Mouse (Mus musculus): ENCODE data around the gene Cacna1a. TPM values are rescaled to one million over a fixed set of nuclear protein-coding genes. Genes with fewer than 3 reads are reported as not detected.

The Cacna1a gene
- polyA plus RNA-seq, 1 experiment from 2014 or later, result 6.3 TPM

DNA sequence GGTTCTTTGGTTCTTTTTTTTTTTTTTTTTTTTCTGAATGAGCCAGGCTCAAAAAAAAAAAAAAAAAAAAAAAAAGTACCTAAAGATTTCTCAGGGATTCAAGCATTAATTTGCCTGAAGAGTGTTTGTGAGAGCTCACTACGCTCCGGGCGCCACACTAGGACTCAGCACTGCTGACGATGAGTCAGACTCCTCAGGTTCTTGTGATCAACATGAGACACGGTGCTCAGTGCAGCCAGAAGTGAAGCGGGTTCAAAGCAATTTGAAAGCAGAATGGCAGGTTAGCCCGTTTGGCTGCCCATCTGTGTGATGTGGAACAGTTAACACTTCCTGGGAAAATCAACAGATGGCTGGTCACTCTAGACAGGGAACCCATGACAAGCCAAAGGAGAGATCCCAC, 139.8 kb downstream of the Cacna1a start:
- ATAC-seq (ENCODE audit: low FRiP score), result no peak
- no peak for DNase-seq (ENCODE audit: low spot score, missing footprints)
- H3K4me3 ChIP-seq (ENCODE audit: low read depth, low read length), result no peak overlapping the region
- H3K4me2 ChIP-seq, result no peak overlapping the region
- H3K9me3 ChIP-seq (ENCODE audit: control insufficient read depth, low read length), result no peaks in the 10 kb centered on the region
- 92% methylated on average over 7 of the region's 7 CpGs for WGBS
- no peaks in the 10 kb centered on the region for H3K27me3 ChIP-seq (ENCODE audit: control insufficient read depth, insufficient read depth, low read length)
- H3K4me1 ChIP-seq (ENCODE audit: control insufficient read depth, insufficient read depth, low read length), result no peaks in the 10 kb centered on the region
- no peak overlapping the region for H3K9ac ChIP-seq (ENCODE audit: low read length)
- no peak overlapping the region for H3K27ac ChIP-seq (ENCODE audit: low read depth, low read length)
- H3K36me3 ChIP-seq (ENCODE audit: control insufficient read depth, insufficient read depth, low read length), result no peaks in the 10 kb centered on the region; the same call in 1 of the 2 replicates

GRCm38 (mm10) chr8:84529548-84529947, 141.3 kb downstream of the Cacna1a start:
- H3K27me3 ChIP-seq (ENCODE audit: control insufficient read depth, insufficient read depth, low read length), result no peaks in the 10 kb centered on the region
- no peaks in the 10 kb centered on the region for H3K4me1 ChIP-seq (ENCODE audit: control insufficient read depth, insufficient read depth, low read length)
- H3K4me2 ChIP-seq, result no peak overlapping the region
- 79% methylated on average over 4 of the region's 4 CpGs for WGBS
- no peak overlapping the region for H3K4me3 ChIP-seq (ENCODE audit: low read depth, low read length)
- no peaks in the 10 kb centered on the region for H3K9me3 ChIP-seq (ENCODE audit: control insufficient read depth, low read length)
- H3K36me3 ChIP-seq (ENCODE audit: control insufficient read depth, insufficient read depth, low read length), result no peaks in the 10 kb centered on the region; the same call in 1 of the 2 replicates
- DNase-seq (ENCODE audit: low spot score, missing footprints) (no peak), ATAC-seq (ENCODE audit: low FRiP score) (no peak)
- no peak overlapping the region for H3K9ac ChIP-seq (ENCODE audit: low read length)
- H3K27ac ChIP-seq (ENCODE audit: low read depth, low read length), result no peak overlapping the region

DNA sequence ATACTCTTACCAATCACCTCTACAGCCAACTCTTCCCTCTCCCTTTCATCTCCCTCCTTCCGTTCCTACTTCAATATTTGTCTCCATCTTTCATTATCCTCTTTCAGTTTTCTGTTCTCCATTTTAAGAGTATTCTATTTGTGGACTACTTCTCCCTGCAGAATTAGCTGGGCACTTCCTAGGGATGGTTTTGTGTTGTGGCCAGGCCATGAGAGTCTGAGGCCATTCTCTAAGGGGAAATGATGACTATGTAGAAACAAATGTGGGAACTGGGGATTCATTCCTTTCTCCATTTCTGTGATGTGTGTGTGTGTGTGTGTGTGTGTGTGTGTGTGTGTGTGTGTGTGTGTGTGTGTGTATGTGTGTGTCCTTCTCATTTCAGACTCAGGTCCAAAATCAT, 144.5 kb downstream of the Cacna1a start:
- H3K4me2 ChIP-seq, result no peak overlapping the region
- H3K9ac ChIP-seq (ENCODE audit: low read length), result no peak overlapping the region
- no peak overlapping the region for H3K27ac ChIP-seq (ENCODE audit: low read depth, low read length)
- H3K4me1 ChIP-seq (ENCODE audit: control insufficient read depth, insufficient read depth, low read length), result no peaks in the 10 kb centered on the region
- no peaks in the 10 kb centered on the region for H3K9me3 ChIP-seq (ENCODE audit: control insufficient read depth, low read length)
- ATAC-seq (ENCODE audit: low FRiP score) (no peak), DNase-seq (ENCODE audit: low spot score, missing footprints) (no peak)
- no peak overlapping the region for H3K4me3 ChIP-seq (ENCODE audit: low read depth, low read length)
- 0 out of 2 replicates have a peak, but pooled peaks cover 2% of the 10 kb centered on the region for H3K36me3 ChIP-seq (ENCODE audit: control insufficient read depth, insufficient read depth, low read length)
- WGBS, result 81% methylated on average over 1 of the region's 1 CpGs
- no peaks in the 10 kb centered on the region for H3K27me3 ChIP-seq (ENCODE audit: control insufficient read depth, insufficient read depth, low read length)

DNA sequence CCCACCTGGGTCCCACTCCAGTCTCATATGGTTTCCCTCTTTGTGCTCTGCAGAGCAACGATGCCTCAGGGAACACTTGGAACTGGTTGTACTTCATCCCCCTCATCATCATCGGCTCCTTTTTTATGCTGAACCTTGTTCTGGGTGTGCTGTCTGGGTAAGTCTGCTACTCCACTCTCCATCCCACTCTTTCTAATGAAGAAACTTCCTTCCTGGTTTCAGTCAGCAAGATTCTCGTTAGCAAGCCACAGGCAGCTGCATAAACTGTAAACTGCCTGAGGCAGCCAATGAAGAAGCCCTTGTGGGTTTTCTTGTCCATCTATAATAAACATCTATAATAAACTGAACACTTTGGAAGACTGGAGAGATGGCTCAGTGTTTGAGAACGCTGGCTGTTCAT, 145.1 kb downstream of the Cacna1a start:
- 0 out of 2 replicates have a peak, but pooled peaks cover 2% of the 10 kb centered on the region for H3K36me3 ChIP-seq (ENCODE audit: control insufficient read depth, insufficient read depth, low read length)
- H3K9ac ChIP-seq (ENCODE audit: low read length), result no peak overlapping the region
- no peaks in the 10 kb centered on the region for H3K9me3 ChIP-seq (ENCODE audit: control insufficient read depth, low read length)
- WGBS, result 87% methylated on average over 4 of the region's 4 CpGs
- no peaks in the 10 kb centered on the region for H3K4me1 ChIP-seq (ENCODE audit: control insufficient read depth, insufficient read depth, low read length)
- H3K4me3 ChIP-seq (ENCODE audit: low read depth, low read length), result no peak overlapping the region
- DNase-seq (ENCODE audit: low spot score, missing footprints) (no peak), ATAC-seq (ENCODE audit: low FRiP score) (no peak)
- H3K27me3 ChIP-seq (ENCODE audit: control insufficient read depth, insufficient read depth, low read length), result no peaks in the 10 kb centered on the region
- H3K27ac ChIP-seq (ENCODE audit: low read depth, low read length), result no peak overlapping the region
- no peak overlapping the region for H3K4me2 ChIP-seq

GRCm38 (mm10) chr8:84536917-84537316, 148.7 kb downstream of the Cacna1a start:
- 89% methylated on average over 5 of the region's 5 CpGs for WGBS
- no peak for ATAC-seq (ENCODE audit: low FRiP score)
- Histone ChIP-seq H3K9ac (ENCODE audit: low read length) (no peak overlapping the region), H3K4me3 (ENCODE audit: low read depth, low read length) (no peak overlapping the region), H3K4me2 (no peak overlapping the region), H3K27ac (ENCODE audit: low read depth, low read length) (no peak overlapping the region), H3K9me3 (ENCODE audit: control insufficient read depth, low read length) (no peaks in the 10 kb centered on the region), H3K4me1 (ENCODE audit: control insufficient read depth, insufficient read depth, low read length) (no peaks in the 10 kb centered on the region), H3K36me3 (ENCODE audit: control insufficient read depth, insufficient read depth, low read length) (0 out of 2 replicates have a peak, but pooled peaks cover 2% of the 10 kb centered on the region), H3K27me3 (ENCODE audit: control insufficient read depth, insufficient read depth, low read length) (no peaks in the 10 kb centered on the region)
- DNase-seq (ENCODE audit: low spot score, missing footprints), result no peak

GRCm38 (mm10) chr8:84539376-84539775, 151.1 kb downstream of the Cacna1a start:
- Histone ChIP-seq H3K36me3 (ENCODE audit: control insufficient read depth, insufficient read depth, low read length) (0 out of 2 replicates have a peak, but pooled peaks cover 2% of the 10 kb centered on the region), H3K27me3 (ENCODE audit: control insufficient read depth, insufficient read depth, low read length) (no peaks in the 10 kb centered on the region), H3K9ac (ENCODE audit: low read length) (no peak overlapping the region), H3K4me1 (ENCODE audit: control insufficient read depth, insufficient read depth, low read length) (no peaks in the 10 kb centered on the region), H3K9me3 (ENCODE audit: control insufficient read depth, low read length) (no peaks in the 10 kb centered on the region), H3K27ac (ENCODE audit: low read depth, low read length) (no peak overlapping the region), H3K4me3 (ENCODE audit: low read depth, low read length) (no peak overlapping the region), H3K4me2 (no peak overlapping the region)
- WGBS, result 61% methylated on average over 6 of the region's 6 CpGs
- ATAC-seq (ENCODE audit: low FRiP score) (no peak), DNase-seq (ENCODE audit: low spot score, missing footprints) (no peak)

GRCm38 (mm10) chr8:84542481-84542880, 154.2 kb downstream of the Cacna1a start:
- Histone ChIP-seq H3K4me3 (ENCODE audit: low read depth, low read length) (no peak overlapping the region), H3K36me3 (ENCODE audit: control insufficient read depth, insufficient read depth, low read length) (no peaks in the 10 kb centered on the region), H3K9me3 (ENCODE audit: control insufficient read depth, low read length) (no peaks in the 10 kb centered on the region), H3K4me1 (ENCODE audit: control insufficient read depth, insufficient read depth, low read length) (no peaks in the 10 kb centered on the region), H3K27me3 (ENCODE audit: control insufficient read depth, insufficient read depth, low read length) (no peaks in the 10 kb centered on the region), H3K9ac (ENCODE audit: low read length) (no peak overlapping the region), H3K4me2 (no peak overlapping the region), H3K27ac (ENCODE audit: low read depth, low read length) (no peak overlapping the region)
- WGBS, result 68% methylated on average over 7 of the region's 7 CpGs
- no peak for DNase-seq (ENCODE audit: low spot score, missing footprints)
- no peak for ATAC-seq (ENCODE audit: low FRiP score)

DNA sequence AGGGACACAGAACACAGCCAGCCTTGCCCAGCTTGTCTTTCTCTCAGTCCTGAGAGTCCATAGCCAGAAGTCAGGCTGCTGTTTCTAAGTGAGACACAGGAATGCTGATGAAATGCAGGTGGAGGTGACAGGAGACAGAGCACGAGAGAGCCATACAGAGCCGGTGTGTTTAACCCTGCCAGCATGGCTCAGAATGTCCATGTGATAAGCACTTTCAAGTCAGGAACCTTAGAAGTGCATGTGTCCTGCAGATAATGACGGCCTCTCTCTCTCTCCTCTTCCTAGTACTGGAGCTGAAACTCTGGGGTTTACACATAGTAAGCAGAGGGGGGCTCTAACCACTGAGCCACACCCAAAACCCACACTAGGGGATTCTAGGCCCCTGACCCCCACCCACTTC, 157.3 kb downstream of the Cacna1a start:
- H3K9me3 ChIP-seq (ENCODE audit: control insufficient read depth, low read length), result no peaks in the 10 kb centered on the region
- no peaks in the 10 kb centered on the region for H3K27me3 ChIP-seq (ENCODE audit: control insufficient read depth, insufficient read depth, low read length)
- no peak overlapping the region for H3K4me3 ChIP-seq (ENCODE audit: low read depth, low read length)
- no peaks in the 10 kb centered on the region for H3K36me3 ChIP-seq (ENCODE audit: control insufficient read depth, insufficient read depth, low read length)
- no peak overlapping the region for H3K9ac ChIP-seq (ENCODE audit: low read length)
- 82% methylated on average over 3 of the region's 3 CpGs for WGBS
- no peak for ATAC-seq (ENCODE audit: low FRiP score)
- DNase-seq (ENCODE audit: low spot score, missing footprints), result no peak
- H3K27ac ChIP-seq (ENCODE audit: low read depth, low read length), result no peak overlapping the region
- H3K4me2 ChIP-seq, result no peak overlapping the region
- H3K4me1 ChIP-seq (ENCODE audit: control insufficient read depth, insufficient read depth, low read length), result no peaks in the 10 kb centered on the region

DNA sequence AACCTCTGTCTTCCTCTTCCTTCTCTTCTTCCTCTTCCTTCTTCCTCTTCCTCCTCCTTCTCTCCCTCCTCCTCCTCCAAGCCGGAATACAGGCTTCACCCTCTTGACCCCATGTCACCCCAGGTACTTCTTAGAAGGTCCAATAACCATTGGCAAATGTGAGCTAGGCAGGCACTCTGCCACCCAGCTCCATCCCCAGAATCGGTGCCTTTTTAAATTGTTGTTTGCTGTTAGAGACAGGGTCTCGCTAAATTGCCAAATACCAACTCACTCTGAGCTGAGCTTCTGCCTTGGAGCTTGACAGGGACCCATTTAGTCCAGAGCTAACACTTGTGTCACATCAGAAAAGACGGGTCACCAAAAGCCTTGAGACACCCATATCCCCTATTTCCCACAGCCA, 164.2 kb downstream of the Cacna1a start:
- H3K36me3 ChIP-seq (ENCODE audit: control insufficient read depth, insufficient read depth, low read length), result no peaks in the 10 kb centered on the region
- WGBS, result 79% methylated on average over 4 of the region's 4 CpGs
- DNase-seq (ENCODE audit: low spot score, missing footprints) (no peak), ATAC-seq (ENCODE audit: low FRiP score) (no peak)
- H3K27ac ChIP-seq (ENCODE audit: low read depth, low read length), result no peak overlapping the region
- no peaks in the 10 kb centered on the region for H3K9me3 ChIP-seq (ENCODE audit: control insufficient read depth, low read length)
- no peak overlapping the region for H3K4me2 ChIP-seq
- no peak overlapping the region for H3K4me3 ChIP-seq (ENCODE audit: low read depth, low read length)
- H3K9ac ChIP-seq (ENCODE audit: low read length), result no peak overlapping the region
- no peaks in the 10 kb centered on the region for H3K4me1 ChIP-seq (ENCODE audit: control insufficient read depth, insufficient read depth, low read length)
- H3K27me3 ChIP-seq (ENCODE audit: control insufficient read depth, insufficient read depth, low read length), result no peaks in the 10 kb centered on the region

DNA sequence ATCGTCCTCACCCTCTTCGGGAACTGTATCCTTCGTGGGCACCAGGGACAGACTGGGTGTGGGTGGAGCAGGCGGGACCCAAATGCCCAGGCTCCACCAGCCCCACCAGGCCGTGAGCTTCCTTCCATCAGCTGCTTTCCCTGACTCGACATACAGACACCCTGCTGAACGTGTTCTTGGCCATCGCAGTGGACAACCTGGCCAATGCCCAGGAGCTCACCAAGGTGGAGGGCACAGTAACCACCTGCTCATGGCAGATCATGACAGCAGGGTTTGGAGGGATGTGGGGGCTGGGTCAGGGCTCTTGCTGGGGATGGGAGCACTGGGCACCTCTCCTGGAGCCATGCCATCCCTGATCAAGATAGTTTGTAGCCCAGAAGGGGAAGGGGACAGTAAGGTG, 164.9 kb downstream of the Cacna1a start:
- Histone ChIP-seq H3K4me3 (ENCODE audit: low read depth, low read length) (no peak overlapping the region), H3K9ac (ENCODE audit: low read length) (no peak overlapping the region), H3K4me2 (no peak overlapping the region), H3K27me3 (ENCODE audit: control insufficient read depth, insufficient read depth, low read length) (peaks cover 6% of the 10 kb centered on the region), H3K4me1 (ENCODE audit: control insufficient read depth, insufficient read depth, low read length) (no peaks in the 10 kb centered on the region), H3K36me3 (ENCODE audit: control insufficient read depth, insufficient read depth, low read length) (no peaks in the 10 kb centered on the region), H3K9me3 (ENCODE audit: control insufficient read depth, low read length) (no peaks in the 10 kb centered on the region), H3K27ac (ENCODE audit: low read depth, low read length) (no peak overlapping the region)
- no peak for DNase-seq (ENCODE audit: low spot score, missing footprints)
- no peak for ATAC-seq (ENCODE audit: low FRiP score)
- 89% methylated on average over 8 of the region's 8 CpGs for WGBS
